In genomic region chr5:118043761-118044160, GRCm38 (mm10) we compare ENCODE assay signal across 16 mouse cellular contexts. TPM values are rescaled to one million over a fixed set of nuclear protein-coding genes. Genes with fewer than 3 reads are reported as not detected.
DNase-seq lines count a peak whose midpoint lies in the region; TF ChIP-seq lines count a peak whose summit lies in the region.
"Had no signal": no experiment of that assay in that cellular context is flagged by ENCODE, and none has a peak within 500 bp of the region (broad histone marks: within the 10 kb centered on the region; RNA-seq: fewer than 3 reads in every experiment).

No protein-coding gene starts in this region.

- peaks cover 0 to 6% of the 10 kb centered on the region in 2 experiments; a peak in 1 of 4 replicates for H3K4me1 ChIP-seq in ES-E14 (ENCODE audit: control insufficient read depth in 2 of 2, insufficient read depth in 2 of 2, low read length in 2 of 2, poor library complexity in 1 of 2)
- H3K4me1 ChIP-seq: embryonic facial prominence, embryonic 12.5 days had no signal

- DNase-seq in ES-CJ7 (ENCODE audit: low read depth, low spot score): peak; percentile 44
- no peak for DNase-seq in ES-E14 (ENCODE audit: low read depth, low spot score)
- DNase-seq in ZHBTc4 (ENCODE audit: low read depth, low spot score): peak; percentile 56
- DNase-seq in gastrocnemius, postnatal 10 days: no peak
- no peak for DNase-seq in lung, postnatal 14 days
- DNase-seq: adrenal gland, adult 2 months; adrenal gland, postnatal 14 days; adrenal gland, postnatal 36 days; cerebellum, adult 18-20 months; cerebellum, adult 9-10 months; cerebellum, postnatal 10 days; cerebellum, postnatal 25 days had no signal

- no peak overlapping the region for H3K27ac ChIP-seq in ES-E14 (ENCODE audit: insufficient read depth, low read depth, low read length, poor library complexity, severe bottlenecking)
- H3K27ac ChIP-seq: embryonic facial prominence, embryonic 10.5 days; embryonic facial prominence, embryonic 12.5 days; forebrain, embryonic 13.5 days had no signal

- H3K9ac ChIP-seq in ES-E14 (ENCODE audit: insufficient read depth, low read depth, low read length, poor library complexity, severe bottlenecking): no peak overlapping the region
- H3K9ac ChIP-seq: embryonic facial prominence, embryonic 12.5 days; forebrain, embryonic 13.5 days had no signal

- H3K36me3 ChIP-seq in ES-E14 (ENCODE audit: control insufficient read depth, insufficient read depth, low read length, poor library complexity, severe bottlenecking): no peaks in the 10 kb centered on the region
- H3K36me3 ChIP-seq: embryonic facial prominence, embryonic 10.5 days; embryonic facial prominence, embryonic 12.5 days had no signal

- no peaks in the 10 kb centered on the region for H3K9me3 ChIP-seq in ES-E14 (ENCODE audit: control insufficient read depth, insufficient read depth, low read depth, low read length)
- H3K9me3 ChIP-seq: embryonic facial prominence, embryonic 10.5 days; embryonic facial prominence, embryonic 12.5 days; forebrain, embryonic 13.5 days had no signal

- no peak overlapping the region for H3K4me3 ChIP-seq in ES-E14 (ENCODE audit: insufficient read depth in 1 of 2, low read depth in 1 of 2, low read length in 2 of 2, poor library complexity in 1 of 2, severe bottlenecking in 1 of 2)
- H3K4me3 ChIP-seq: embryonic facial prominence, embryonic 10.5 days; embryonic facial prominence, embryonic 12.5 days; forebrain, embryonic 13.5 days had no signal

- in situ Hi-C loops in ES-E14 (cut with MboI; ENCODE audit: low sequenced_read_pairs in 2 of 2, unreplicated experiment in 2 of 2): no loop called here

TF ChIP-seq in ES-E14, 5 proteins besides CTCF, POLR2A, EP300 and RAD21:
- no peak for TF ChIP-seq ZNF384 (IDR thresholded peaks at IDR 0.05; ENCODE audit: low read depth, low read length)
- no peak for TF ChIP-seq HCFC1 (IDR thresholded peaks at IDR 0.05; ENCODE audit: borderline replicate concordance, insufficient read depth, low read length)
- 0 out of 2 replicates have a peak, but pooled peaks have one; percentile 40 for TF ChIP-seq CHD2 (IDR thresholded peaks at IDR 0.05; ENCODE audit: low read depth, low read length)
- TF ChIP-seq MAFK (IDR thresholded peaks at IDR 0.05; ENCODE audit: insufficient read depth, low read depth, low read length): no peak
- TF ChIP-seq ZC3H11A (IDR thresholded peaks at IDR 0.05; ENCODE audit: borderline replicate concordance, low read depth, low read length): no peak

RNA-seq across cellular contexts. Expression of gene Tesc, which starts 16.2 kb away (rescaled TPM):
- 3.1 and 3.3 TPM in 2 replicates for total RNA-seq in ES-E14 (2012; rRNA removed)
- 1 to 10 TPM in 1 of 2 experiments, under 1 TPM in 1; 0.70 to 1.4 TPM for total RNA-seq in gastrocnemius, postnatal 10 days (2021)
- total RNA-seq: MEL had no signal

Comparison
In these comparisons a context has a peak if more than half of its experiments do, and no peak if none do; other contexts are left out.
1. DNase-seq: peak in ES-CJ7 (single experiment) and ZHBTc4 (single experiment); none in ES-E14 (single experiment), gastrocnemius, postnatal 10 days (single experiment) and lung, postnatal 14 days (single experiment).